Mouse (Mus musculus): ENCODE measurements at regions not wholly inside any gene's neighbourhood (a gene's known extent, or its start where the extent isn't known, plus 50 kb on each side); places are given as distances from the start of the nearest gene placed in this dataset.

DNA sequence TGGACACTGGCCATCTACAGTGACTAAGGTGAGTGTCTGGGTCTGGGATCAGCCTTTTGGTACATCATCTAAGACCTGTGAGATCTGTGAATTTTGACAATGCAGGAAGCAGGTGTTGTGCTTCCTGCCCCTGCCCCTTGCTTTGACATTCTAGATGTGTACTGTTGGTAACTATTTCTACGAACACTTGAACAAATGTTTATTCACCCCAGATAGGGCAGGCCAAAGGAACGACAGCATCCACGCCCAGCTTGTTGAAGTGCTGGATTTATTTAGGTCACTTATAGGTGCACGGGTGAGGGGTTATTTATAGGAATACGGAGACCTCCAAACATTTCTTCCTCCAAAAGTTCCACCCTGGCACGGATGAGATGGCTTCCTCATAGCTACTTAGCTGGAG, 146.4 kb downstream of the Gadd45g start:
- TF ChIP-seq CTCF (IDR thresholded peaks at IDR 0.05; ENCODE audit: low read depth, low read length) (no peak), POLR2A (IDR thresholded peaks at IDR 0.05; ENCODE audit: borderline replicate concordance, low read depth, low read length) (no peak)
